Mouse (Mus musculus) heart, embryonic 12.5 days (tissue): ENCODE measurements around the gene Wnt3a. TPM values are rescaled to one million over a fixed set of nuclear protein-coding genes. Genes with fewer than 3 reads are reported as not detected.

ENCODE experiments used
- ATAC-seq: fragments of 200-750 bp; cut with Nextera tagmentation; 2 replicates; pipeline ENCODE4 v1.8.0; 2017; ENCODE audit warnings: moderate TSS enrichment, moderate library complexity; ENCODE audit not compliant: insufficient number of reproducible peaks, low FRiP score
- H3K27ac ChIP-seq: fragments of 300-500 bp; sonication (generic); 2 replicates; pipeline ENCODE4 v1.5.1; 2016; ENCODE audit warnings: mild to moderate bottlenecking, moderate library complexity; ENCODE audit not compliant: poor library complexity, severe bottlenecking
- H3K27me3 ChIP-seq: fragments of 300-500 bp; sonication (generic); replicated peaks from 2 replicates; pipeline ENCODE4 v1.6.1; 2016; ENCODE audit warnings: mild to moderate bottlenecking, moderate library complexity
- H3K36me3 ChIP-seq: fragments of 300-500 bp; sonication (generic); 2 replicates; pipeline ENCODE4 v1.6.1; 2016; ENCODE audit warnings: mild to moderate bottlenecking, moderate library complexity
- H3K4me1 ChIP-seq: fragments of 300-500 bp; sonication (generic); replicated peaks from 2 replicates; pipeline ENCODE4 v1.6.1; 2016; ENCODE audit warnings: mild to moderate bottlenecking
- H3K4me2 ChIP-seq: fragments of 300-500 bp; sonication (generic); 2 replicates; pipeline ENCODE4 v1.6.1; 2016; ENCODE audit warnings: mild to moderate bottlenecking, moderate library complexity
- H3K4me3 ChIP-seq: fragments of 300-500 bp; sonication (generic); 2 replicates; pipeline ENCODE4 v1.5.1; 2016; ENCODE audit warnings: mild to moderate bottlenecking
- H3K9ac ChIP-seq: fragments of 300-500 bp; sonication (generic); 2 replicates; pipeline ENCODE4 v1.6.1; 2016; ENCODE audit warnings: mild to moderate bottlenecking, moderate library complexity
- H3K9me3 ChIP-seq: fragments of 300-500 bp; sonication (generic); replicated peaks from 2 replicates; pipeline ENCODE4 v1.6.1; 2016; ENCODE audit warnings: mild to moderate bottlenecking, moderate library complexity
- WGBS: fragments of 180-500 bp; shearing (Covaris S2); methylation state at CpG from one replicate; pipeline ENCODE4 v1.1.7; 2016; 5-methylcytosine and 5-hydroxymethylcytosine counted together
- polyA plus RNA-seq: library from polyadenylated mRNA; unstranded; fragments of >200 nt; fragmentation: Nextera tagmentation; extraction: Ambion mirVana; gene quantifications from 2 replicates; pipeline ENCODE4 v1.2.1, GENCODE M21; 2016

Gene Wnt3a
- polyA plus RNA-seq, 1 experiment from 2014 or later = 0.08 TPM

GRCm38 (mm10) chr11:59262308-59262707 is 28.2 kb downstream of the Wnt3a start:
- Histone ChIP-seq H3K4me2 (no peak overlapping the region), H3K27me3 (peaks cover 68% of the 10 kb centered on the region), H3K36me3 (no peaks in the 10 kb centered on the region), H3K9me3 (no peaks in the 10 kb centered on the region), H3K27ac (no peak overlapping the region), H3K4me3 (no peak overlapping the region), H3K4me1 (no peaks in the 10 kb centered on the region), H3K9ac (no peak overlapping the region)
- ATAC-seq = no peak

DNA sequence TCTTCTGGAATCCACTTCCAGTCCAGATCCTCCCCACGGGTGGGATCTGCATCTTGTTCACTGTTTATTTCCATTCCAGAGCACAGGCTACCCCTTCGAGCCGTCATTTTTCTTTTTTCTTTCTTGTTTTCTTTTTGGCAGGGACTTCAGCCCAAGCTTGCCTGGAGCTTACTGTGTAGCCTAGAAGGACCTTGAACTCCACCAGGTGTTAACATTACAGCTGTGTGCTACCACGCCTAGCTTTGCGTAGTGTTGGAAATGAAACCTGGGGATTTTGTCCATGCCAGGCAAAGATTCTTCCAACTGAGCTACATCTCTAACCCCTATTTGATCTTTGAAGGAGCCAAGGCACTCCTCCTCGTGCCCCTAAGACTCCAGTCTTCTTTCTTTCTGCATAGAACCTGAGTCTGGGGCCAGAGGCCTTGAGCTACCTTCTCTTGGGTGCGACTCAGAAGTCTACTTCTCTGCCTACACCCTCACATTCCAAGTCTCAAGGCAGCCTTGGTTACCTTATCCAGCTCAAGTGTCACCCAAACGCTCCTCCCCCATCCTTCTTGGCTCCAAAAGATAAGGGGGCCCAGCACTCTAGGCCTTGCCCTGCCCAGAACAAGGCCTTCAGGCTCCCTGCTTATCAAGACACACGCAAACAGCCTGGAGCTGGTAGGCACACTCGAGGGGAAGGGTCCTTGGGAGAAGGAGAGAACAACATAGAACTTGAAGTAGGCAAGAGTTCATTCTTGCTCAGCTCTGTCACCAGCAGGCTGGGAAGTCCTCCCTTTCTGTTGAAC is 29.7 kb downstream of the Wnt3a start:
- Histone ChIP-seq H3K27ac (no peak overlapping the region), H3K4me1 (no peaks in the 10 kb centered on the region), H3K9me3 (no peaks in the 10 kb centered on the region), H3K4me3 (no peak overlapping the region), H3K36me3 (no peaks in the 10 kb centered on the region), H3K4me2 (no peak overlapping the region), H3K9ac (no peak overlapping the region), H3K27me3 (peaks cover 60% of the 10 kb centered on the region)
- ATAC-seq = peak; percentile 74
- 51% methylated on average over 10 of the region's 10 CpGs for WGBS

- Histone ChIP-seq H3K4me2 (no peak overlapping the region), H3K27me3 (peaks cover 58% of the 10 kb centered on the region), H3K4me1 (no peaks in the 10 kb centered on the region), H3K36me3 (no peaks in the 10 kb centered on the region), H3K9ac (no peak overlapping the region), H3K27ac (no peak overlapping the region), H3K4me3 (no peak overlapping the region), H3K9me3 (no peaks in the 10 kb centered on the region)
- no peak for ATAC-seq
- WGBS = 55% methylated on average over 7 of the region's 7 CpGs
Measured at GRCm38 (mm10) chr11:59259647-59260046, 30.9 kb downstream of the Wnt3a start.

GRCm38 (mm10) chr11:59248101-59248500 is 42.5 kb downstream of the Wnt3a start:
- no peak for ATAC-seq
- Histone ChIP-seq H3K27me3 (peaks cover 81% of the 10 kb centered on the region), H3K4me2 (no peak overlapping the region), H3K36me3 (no peaks in the 10 kb centered on the region), H3K4me3 (no peak overlapping the region), H3K9me3 (no peaks in the 10 kb centered on the region), H3K27ac (no peak overlapping the region), H3K9ac (no peak overlapping the region), H3K4me1 (no peaks in the 10 kb centered on the region)
- 47% methylated on average over 10 of the region's 10 CpGs for WGBS

DNA sequence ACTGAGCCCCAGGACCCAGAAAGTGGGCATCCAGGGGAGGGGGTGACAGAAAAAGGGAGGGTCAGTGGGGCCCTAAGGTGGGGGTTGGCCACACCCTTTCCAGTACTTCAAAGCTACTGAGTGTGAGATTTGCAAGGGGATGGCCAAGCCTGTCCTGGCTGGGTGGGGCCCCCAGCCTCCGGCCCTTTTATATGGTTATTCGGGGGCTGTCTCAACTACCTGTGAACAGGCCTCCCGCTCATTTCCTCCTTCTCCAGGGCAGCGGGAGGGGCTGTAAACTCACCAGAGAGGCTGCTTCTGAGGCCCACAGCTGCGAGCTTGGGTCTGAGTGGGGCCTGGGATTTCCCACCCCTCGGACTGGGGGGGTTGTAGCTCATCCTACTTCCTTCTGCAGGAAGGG is 46.7 kb downstream of the Wnt3a start:
- Histone ChIP-seq H3K9me3 (no peaks in the 10 kb centered on the region), H3K4me1 (peaks cover 6% of the 10 kb centered on the region), H3K4me3 (no peak overlapping the region), H3K4me2 (no peak overlapping the region), H3K27me3 (peaks cover 89% of the 10 kb centered on the region), H3K9ac (no peak overlapping the region), H3K27ac (no peak overlapping the region), H3K36me3 (no peaks in the 10 kb centered on the region)
- 26% methylated on average over 6 of the region's 6 CpGs for WGBS
- ATAC-seq = no peak

DNA sequence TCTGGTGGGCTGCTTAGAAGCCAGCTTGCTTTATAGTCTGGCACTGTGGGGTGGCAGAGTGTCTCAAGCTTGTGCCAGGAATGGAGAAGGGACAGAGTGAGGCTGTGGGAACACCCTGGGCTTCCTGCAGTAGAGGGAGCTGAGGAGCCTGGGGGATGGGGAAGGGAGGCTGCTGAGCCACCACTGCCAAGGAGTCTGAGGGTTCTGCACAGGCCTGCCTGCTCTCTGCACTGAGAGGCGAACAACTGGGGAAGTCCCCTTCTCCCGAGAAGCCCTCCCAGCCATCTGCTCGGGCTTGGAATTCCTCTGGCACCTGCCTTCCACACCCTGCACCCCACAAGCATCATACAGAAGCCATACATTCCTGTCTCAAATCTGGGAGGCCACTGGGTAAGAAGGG is 48.7 kb downstream of the Wnt3a start:
- no peaks in the 10 kb centered on the region for H3K9me3 ChIP-seq
- no peak for ATAC-seq
- H3K9ac ChIP-seq = no peak overlapping the region; the same call in 1 of the 2 replicates
- no peak overlapping the region for H3K27ac ChIP-seq
- 31% methylated on average over 3 of the region's 3 CpGs for WGBS
- no peak overlapping the region for H3K4me3 ChIP-seq
- H3K4me1 ChIP-seq = peaks cover 12% of the 10 kb centered on the region
- H3K36me3 ChIP-seq = no peaks in the 10 kb centered on the region
- H3K27me3 ChIP-seq = peaks cover 84% of the 10 kb centered on the region
- no peak overlapping the region for H3K4me2 ChIP-seq

- H3K4me3 ChIP-seq = no peak overlapping the region
- no peak overlapping the region for H3K27ac ChIP-seq
- H3K9me3 ChIP-seq = no peaks in the 10 kb centered on the region
- H3K27me3 ChIP-seq = peaks cover 67% of the 10 kb centered on the region
- H3K36me3 ChIP-seq = no peaks in the 10 kb centered on the region
- no peak overlapping the region for H3K9ac ChIP-seq
- H3K4me2 ChIP-seq = no peak overlapping the region
- H3K4me1 ChIP-seq = peaks cover 12% of the 10 kb centered on the region
- 68% methylated on average over 4 of the region's 4 CpGs for WGBS
- no peak for ATAC-seq
Measured at GRCm38 (mm10) chr11:59239796-59240195, 50.8 kb downstream of the Wnt3a start.

GRCm38 (mm10) chr11:59239428-59239785 is 51.1 kb downstream of the Wnt3a start:
- 59% methylated on average over 4 of the region's 4 CpGs for WGBS
- no peak overlapping the region for H3K4me2 ChIP-seq
- no peak for ATAC-seq
- H3K27ac ChIP-seq = no peak overlapping the region
- H3K27me3 ChIP-seq = peaks cover 66% of the 10 kb centered on the region
- no peaks in the 10 kb centered on the region for H3K36me3 ChIP-seq
- H3K4me3 ChIP-seq = no peak overlapping the region
- H3K9me3 ChIP-seq = no peaks in the 10 kb centered on the region
- no peak overlapping the region for H3K9ac ChIP-seq
- peaks cover 12% of the 10 kb centered on the region for H3K4me1 ChIP-seq

- Histone ChIP-seq H3K27ac (no peak overlapping the region), H3K4me1 (peaks cover 12% of the 10 kb centered on the region), H3K36me3 (no peaks in the 10 kb centered on the region), H3K9ac (no peak overlapping the region), H3K27me3 (peaks cover 60% of the 10 kb centered on the region), H3K9me3 (no peaks in the 10 kb centered on the region), H3K4me2 (0 out of 2 replicates have a peak overlapping the region, but pooled peaks have one; percentile 0), H3K4me3 (no peak overlapping the region)
- 6% methylated on average over 15 of the region's 15 CpGs for WGBS
- ATAC-seq = peak; percentile 80
Measured at GRCm38 (mm10) chr11:59238525-59239427, 51.8 kb downstream of the Wnt3a start.

- Histone ChIP-seq H3K27ac (no peak overlapping the region), H3K4me2 (no peak overlapping the region), H3K27me3 (peaks cover 12% of the 10 kb centered on the region), H3K36me3 (no peaks in the 10 kb centered on the region), H3K9me3 (no peaks in the 10 kb centered on the region), H3K4me1 (peaks cover 6% of the 10 kb centered on the region), H3K4me3 (no peak overlapping the region), H3K9ac (no peak overlapping the region)
- ATAC-seq = no peak
- WGBS = 53% methylated on average over 2 of the region's 2 CpGs
Measured at GRCm38 (mm10) chr11:59232797-59233196, 57.8 kb downstream of the Wnt3a start.

DNA sequence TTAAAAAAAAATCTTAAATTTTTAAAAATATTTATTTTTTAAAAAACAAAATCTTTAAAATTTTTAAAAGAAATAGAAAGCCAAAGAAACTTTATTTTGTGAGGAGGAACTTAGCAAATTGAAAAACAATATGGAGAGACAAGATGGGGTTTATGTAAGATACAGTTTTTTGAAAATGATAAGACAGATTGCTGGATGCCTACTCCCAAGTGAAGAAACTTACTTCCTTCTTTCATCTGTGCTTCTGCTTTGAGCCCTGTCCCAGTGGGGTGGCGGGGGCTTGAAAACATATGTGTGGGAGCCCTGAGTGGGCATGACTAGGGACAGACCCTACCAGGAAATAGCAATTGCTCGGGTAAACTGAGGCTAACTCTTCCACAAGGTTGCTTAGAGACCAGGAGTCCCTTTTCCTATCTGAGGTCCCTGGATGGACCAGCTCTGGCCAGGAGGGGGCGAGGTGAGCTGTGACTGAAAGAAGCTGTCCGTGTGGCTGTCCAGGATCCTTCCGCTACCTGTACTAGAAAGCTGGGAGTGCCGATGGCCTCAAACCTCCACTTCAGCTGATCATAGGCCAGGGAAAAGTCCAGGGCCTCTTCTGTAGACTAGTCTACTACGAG is 60.3 kb downstream of the Wnt3a start:
- Histone ChIP-seq H3K27me3 (0 out of 2 replicates have a peak, but pooled peaks cover 3% of the 10 kb centered on the region), H3K36me3 (no peaks in the 10 kb centered on the region), H3K4me2 (no peak overlapping the region), H3K9ac (no peak overlapping the region), H3K9me3 (no peaks in the 10 kb centered on the region), H3K4me1 (peaks cover 24% of the 10 kb centered on the region), H3K27ac (no peak overlapping the region), H3K4me3 (no peak overlapping the region)
- 16% methylated on average over 7 of the region's 7 CpGs for WGBS
- no peak for ATAC-seq
